Mouse (Mus musculus) liver (tissue): ENCODE results near the gene Etv2.
A peak's percentile ranks its signal among the peaks of the same experiment; 100 is the strongest.

ENCODE experiments used
- DNase-seq: peaks from one replicate; pipeline ENCODE4 v3.0.0-alpha.2; 2020; ENCODE audit warnings: mixed read lengths

Etv2 gene

GRCm38 (mm10) chr7:30587842-30588667 lies 47.6 kb downstream of the Etv2 start:
- peak; percentile 59 for DNase-seq

- no peak for DNase-seq
These were observed 49.1 kb downstream of the Etv2 start for GRCm38 (mm10) chr7:30586455-30587020.

- DNase-seq, result no peak
These were observed 50.5 kb downstream of the Etv2 start for GRCm38 (mm10) chr7:30585170-30585569.

- DNase-seq, result no peak
These were observed 51.3 kb downstream of the Etv2 start for GRCm38 (mm10) chr7:30584339-30584738.
